Mouse (Mus musculus): ENCODE data around the gene Cdca4.

- no peak for TF ChIP-seq CTCF (IDR thresholded peaks at IDR 0.05; ENCODE audit: low read depth, low read length)
- no peak for TF ChIP-seq POLR2A (IDR thresholded peaks at IDR 0.05; ENCODE audit: borderline replicate concordance, low read depth, low read length)
Observed at GRCm38 (mm10) chr12:112853050-112853729, 24.0 kb upstream of the Cdca4 start.

Data from bone marrow macrophage, adult 2 months (primary cell).